Mouse (Mus musculus) heart, postnatal 0 days (tissue): ENCODE measurements around the gene Lypd4.

Experiments
- CTCF ChIP-seq: IDR thresholded peaks from 2 replicates; pipeline ENCODE4 v1.5.1; 2016; ENCODE audit warnings: antibody characterized with exemption, control low read depth, low read depth
- EP300 ChIP-seq: IDR thresholded peaks from 2 replicates; pipeline ENCODE4 v1.6.1; 2016; ENCODE audit warnings: antibody characterized with exemption, low read depth

DNA sequence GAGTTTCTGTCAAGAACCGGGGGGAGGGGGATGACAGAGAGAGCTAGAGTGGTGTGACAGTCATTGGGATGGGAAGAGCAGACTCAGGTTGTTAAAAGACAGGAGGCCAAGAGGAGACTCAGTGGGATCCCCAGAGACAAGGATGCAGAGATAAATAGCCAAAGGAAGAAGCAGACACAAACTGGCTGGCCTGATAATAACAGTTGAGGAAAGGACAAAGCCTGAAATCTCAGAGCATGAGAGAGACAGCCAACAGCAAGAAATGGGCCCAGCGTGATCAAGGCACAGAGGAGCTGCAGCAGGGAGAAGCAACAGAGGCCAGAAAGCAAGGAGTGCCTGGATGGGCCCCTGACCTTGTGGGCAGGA is 32.5 kb upstream of the Lypd4 start:
- TF ChIP-seq CTCF (no peak), EP300 (no peak)
